Mouse (Mus musculus): ENCODE measurements around the gene Midn.

GRCm38 (mm10) chr10:80131316-80131951 lies 16.6 kb upstream of the Midn start:
- TF ChIP-seq POLR2A (IDR thresholded peaks at IDR 0.05; ENCODE audit: borderline replicate concordance, insufficient read depth, low read length): no peak
- TF ChIP-seq CTCF (IDR thresholded peaks at IDR 0.05; ENCODE audit: borderline replicate concordance, insufficient read depth, low read depth, low read length): no peak
